11 mouse cellular contexts compared by ENCODE assay signal in genomic region chr1:171272086-171272485, GRCm38 (mm10). TPM values are rescaled to one million over a fixed set of nuclear protein-coding genes. Genes with fewer than 3 reads are reported as not detected.
DNase-seq lines count a peak whose midpoint lies in the region; ATAC-seq and TF ChIP-seq lines count a peak whose summit lies in the region.
"Had no signal": no experiment of that assay in that cellular context is flagged by ENCODE, and none has a peak within 500 bp of the region (broad histone marks: within the 10 kb centered on the region; RNA-seq: fewer than 3 reads in every experiment).

No protein-coding gene starts in this region.

- 0 out of 2 replicates have a peak overlapping the region, but pooled peaks have one; percentile 90 for H3K4me3 ChIP-seq in lung, embryonic 14.5 days (ENCODE audit: low read depth, low read length)
- no peak overlapping the region for H3K4me3 ChIP-seq in lung, adult 2 months (replicated peaks; ENCODE audit: extremely low read depth, low read depth, low read length)
- H3K4me3 ChIP-seq in embryonic facial prominence, embryonic 14.5 days (ENCODE audit: low read depth, low read length) = no peak overlapping the region
- H3K4me3 ChIP-seq in neural tube, embryonic 15.5 days (replicated peaks) = 0 out of 2 replicates have a peak overlapping the region, but pooled peaks have one; percentile 61
- H3K4me3 ChIP-seq in midbrain, embryonic 14.5 days (replicated peaks; ENCODE audit: low read depth, low read length) = no peak overlapping the region
- H3K4me3 ChIP-seq: midbrain, embryonic 12.5 days had no signal

- no peaks in the 10 kb centered on the region for H3K27me3 ChIP-seq in lung, embryonic 14.5 days (ENCODE audit: insufficient read depth, low read length)
- H3K27me3 ChIP-seq in embryonic facial prominence, embryonic 14.5 days (replicated peaks; ENCODE audit: control insufficient read depth, insufficient read depth, low read length) = no peaks in the 10 kb centered on the region
- H3K27me3 ChIP-seq in neural tube, embryonic 15.5 days (replicated peaks) = no peaks in the 10 kb centered on the region
- no peaks in the 10 kb centered on the region for H3K27me3 ChIP-seq in midbrain, embryonic 14.5 days (ENCODE audit: control insufficient read depth, insufficient read depth, low read length)
- H3K27me3 ChIP-seq: midbrain, embryonic 12.5 days had no signal

- H3K9me3 ChIP-seq in lung, embryonic 14.5 days (ENCODE audit: low read depth, low read length) = no peaks in the 10 kb centered on the region
- H3K9me3 ChIP-seq in embryonic facial prominence, embryonic 14.5 days (ENCODE audit: control insufficient read depth, low read length) = no peaks in the 10 kb centered on the region
- no peaks in the 10 kb centered on the region for H3K9me3 ChIP-seq in neural tube, embryonic 15.5 days (replicated peaks)
- no peaks in the 10 kb centered on the region for H3K9me3 ChIP-seq in midbrain, embryonic 14.5 days (ENCODE audit: control insufficient read depth, low read length)
- H3K9me3 ChIP-seq: midbrain, embryonic 12.5 days had no signal

- H3K9ac ChIP-seq in lung, embryonic 14.5 days = peak overlapping the region; percentile 1; the same call in 1 of the 2 replicates
- no peak overlapping the region for H3K9ac ChIP-seq in embryonic facial prominence, embryonic 14.5 days (ENCODE audit: low read depth, low read length)
- no peak overlapping the region for H3K9ac ChIP-seq in neural tube, embryonic 15.5 days (replicated peaks)
- H3K9ac ChIP-seq in midbrain, embryonic 14.5 days (replicated peaks; ENCODE audit: low read length) = no peak overlapping the region; the same call in 1 of the 2 replicates
- H3K9ac ChIP-seq: midbrain, embryonic 12.5 days had no signal

- ATAC-seq in lung, embryonic 14.5 days (ENCODE audit: insufficient read depth) = no peak
- no peak for ATAC-seq in embryonic facial prominence, embryonic 14.5 days (ENCODE audit: low read depth)
- ATAC-seq in neural tube, embryonic 15.5 days (ENCODE audit: low FRiP score) = no peak
- no peak for ATAC-seq in midbrain, embryonic 14.5 days (ENCODE audit: low FRiP score, low TSS enrichment)

- DNase-seq in heart, adult 11 months = peak; percentile 87
- no peak for DNase-seq in heart, postnatal 36 days
- no peak for DNase-seq in lung, embryonic 14.5 days
- DNase-seq in lung, adult 2 months = no peak
- DNase-seq in embryonic facial prominence, embryonic 14.5 days (ENCODE audit: low spot score) = no peak
- no peak for DNase-seq in midbrain, embryonic 14.5 days
- no peak for DNase-seq in yolk sac, embryonic 10.5 days (ENCODE audit: low spot score)
- DNase-seq: kidney, adult 2 months had no signal

- peak overlapping the region; percentile 96; the same call in 1 of the 2 replicates for H3K4me2 ChIP-seq in lung, embryonic 14.5 days
- H3K4me2 ChIP-seq in embryonic facial prominence, embryonic 14.5 days (ENCODE audit: low read depth, low read length) = peak overlapping the region; percentile 81; the same call in 1 of the 2 replicates
- peak overlapping the region; percentile 81; the same call in 1 of the 2 replicates for H3K4me2 ChIP-seq in neural tube, embryonic 15.5 days
- H3K4me2 ChIP-seq in midbrain, embryonic 14.5 days (ENCODE audit: low read length) = no peak overlapping the region; the same call in 1 of the 2 replicates
- H3K4me2 ChIP-seq: midbrain, embryonic 12.5 days had no signal

- no peak overlapping the region for H3K27ac ChIP-seq in lung, embryonic 14.5 days (ENCODE audit: low read depth)
- H3K27ac ChIP-seq in embryonic facial prominence, embryonic 14.5 days (replicated peaks; ENCODE audit: low read depth, low read length) = no peak overlapping the region
- H3K27ac ChIP-seq in neural tube, embryonic 15.5 days (replicated peaks) = no peak overlapping the region
- H3K27ac ChIP-seq in midbrain, embryonic 14.5 days (replicated peaks; ENCODE audit: low read depth, low read length) = no peak overlapping the region
- H3K27ac ChIP-seq: left cerebral cortex, adult 2 months; midbrain, embryonic 12.5 days had no signal

- intact Hi-C loops in heart, postnatal 36 days (cut with DNase I) = no loop called here

- no peak for TF ChIP-seq CTCF in lung, embryonic 14.5 days (IDR thresholded peaks at IDR 0.05; ENCODE audit: low read depth)
- TF ChIP-seq CTCF in lung, adult 2 months (IDR thresholded peaks at IDR 0.05; ENCODE audit: insufficient read depth, low read length) = no peak

- WGBS in lung, embryonic 14.5 days = 93% methylated on average over 3 of the region's 3 CpGs
- WGBS in lung, adult 2 months = 77% methylated on average over 3 of the region's 3 CpGs
- 93% methylated on average over 3 of the region's 3 CpGs for WGBS in embryonic facial prominence, embryonic 14.5 days
- 93% methylated on average over 3 of the region's 3 CpGs for WGBS in neural tube, embryonic 15.5 days
- WGBS in midbrain, embryonic 14.5 days = 90% methylated on average over 3 of the region's 3 CpGs

- no peak for TF ChIP-seq POLR2A in lung, adult 2 months (IDR thresholded peaks at IDR 0.05; ENCODE audit: borderline replicate concordance, extremely low read depth, low read depth, low read length)

- H3K36me3 ChIP-seq in lung, embryonic 14.5 days (ENCODE audit: insufficient read depth) = peaks cover 52% of the 10 kb centered on the region
- peaks cover 49% of the 10 kb centered on the region for H3K36me3 ChIP-seq in embryonic facial prominence, embryonic 14.5 days (ENCODE audit: control insufficient read depth, insufficient read depth, low read length)
- peaks cover 52% of the 10 kb centered on the region for H3K36me3 ChIP-seq in neural tube, embryonic 15.5 days
- peaks cover 51% of the 10 kb centered on the region for H3K36me3 ChIP-seq in midbrain, embryonic 14.5 days (ENCODE audit: control insufficient read depth, insufficient read depth, low read length)

- H3K4me1 ChIP-seq in lung, embryonic 14.5 days (ENCODE audit: insufficient read depth) = peaks cover 5% of the 10 kb centered on the region; the same call in 1 of the 2 replicates
- peaks cover 12% of the 10 kb centered on the region; the same call in 1 of the 2 replicates for H3K4me1 ChIP-seq in lung, adult 2 months (ENCODE audit: control insufficient read depth, insufficient read depth, low read length)
- H3K4me1 ChIP-seq in embryonic facial prominence, embryonic 14.5 days (ENCODE audit: control insufficient read depth, insufficient read depth, low read length) = peaks cover 12% of the 10 kb centered on the region; the same call in 1 of the 2 replicates
- peaks cover 26% of the 10 kb centered on the region for H3K4me1 ChIP-seq in neural tube, embryonic 15.5 days
- peaks cover 14% of the 10 kb centered on the region for H3K4me1 ChIP-seq in midbrain, embryonic 14.5 days (ENCODE audit: control insufficient read depth, insufficient read depth, low read length)

RNA-seq across cellular contexts. Expression of gene B4galt3, which starts 2.0 kb away (rescaled TPM):
- total RNA-seq in heart, postnatal 36 days (2021) = 10 to 100 TPM; 14.5 to 19.7 TPM
- 80.3 and 94.3 TPM in 2 replicates for polyA plus RNA-seq in lung, embryonic 14.5 days (2014; fragmentation: Nextera tagmentation; extraction: Ambion mirVana)
- polyA plus RNA-seq in lung, adult 2 months (2012; rRNA removed) = 72.0 and 75.8 TPM in 2 replicates
- polyA plus RNA-seq in embryonic facial prominence, embryonic 14.5 days (2014; fragmentation: Nextera tagmentation; extraction: Ambion mirVana) = 60.2 and 64.0 TPM in 2 replicates
- 90.6 and 97.6 TPM in 2 replicates for polyA plus RNA-seq in neural tube, embryonic 15.5 days (2015; fragmentation: Nextera tagmentation; extraction: Ambion mirVana)
- polyA plus RNA-seq in midbrain, embryonic 14.5 days (2014; fragmentation: Nextera tagmentation; extraction: Ambion mirVana) = 101 and 105 TPM in 2 replicates

RNA-seq across cellular contexts. Expression of gene Ppox, which starts 8.9 kb away (rescaled TPM):
- 10 to 100 TPM; 13.2 to 14.2 TPM for total RNA-seq in heart, postnatal 36 days (2021)
- 50.9 and 51.7 TPM in 2 replicates for polyA plus RNA-seq in lung, embryonic 14.5 days (2014; fragmentation: Nextera tagmentation; extraction: Ambion mirVana)
- polyA plus RNA-seq in lung, adult 2 months (2012; rRNA removed) = 40.6 and 49.0 TPM in 2 replicates
- polyA plus RNA-seq in embryonic facial prominence, embryonic 14.5 days (2014; fragmentation: Nextera tagmentation; extraction: Ambion mirVana) = 44.3 and 53.0 TPM in 2 replicates
- 42.7 and 48.0 TPM in 2 replicates for polyA plus RNA-seq in neural tube, embryonic 15.5 days (2015; fragmentation: Nextera tagmentation; extraction: Ambion mirVana)
- 43.2 and 46.8 TPM in 2 replicates for polyA plus RNA-seq in midbrain, embryonic 14.5 days (2014; fragmentation: Nextera tagmentation; extraction: Ambion mirVana)

RNA-seq across cellular contexts. Expression of gene Usp21, which starts 15.7 kb away (rescaled TPM):
- 10 to 100 TPM; 22.1 to 22.3 TPM for total RNA-seq in heart, postnatal 36 days (2021)
- polyA plus RNA-seq in lung, embryonic 14.5 days (2014; fragmentation: Nextera tagmentation; extraction: Ambion mirVana) = 73.9 and 86.0 TPM in 2 replicates
- 42.3 and 51.2 TPM in 2 replicates for polyA plus RNA-seq in lung, adult 2 months (2012; rRNA removed)
- 64.2 and 74.3 TPM in 2 replicates for polyA plus RNA-seq in embryonic facial prominence, embryonic 14.5 days (2014; fragmentation: Nextera tagmentation; extraction: Ambion mirVana)
- 87.4 and 91.6 TPM in 2 replicates for polyA plus RNA-seq in neural tube, embryonic 15.5 days (2015; fragmentation: Nextera tagmentation; extraction: Ambion mirVana)
- polyA plus RNA-seq in midbrain, embryonic 14.5 days (2014; fragmentation: Nextera tagmentation; extraction: Ambion mirVana) = 92.6 and 98.9 TPM in 2 replicates

RNA-seq across cellular contexts. Expression of gene Ndufs2, which starts 20.9 kb away (rescaled TPM):
- 1,000 to 10,000 TPM; 1,421 to 1,530 TPM for total RNA-seq in heart, postnatal 36 days (2021)
- 244 and 250 TPM in 2 replicates for polyA plus RNA-seq in lung, embryonic 14.5 days (2014; fragmentation: Nextera tagmentation; extraction: Ambion mirVana)
- polyA plus RNA-seq in lung, adult 2 months (2012; rRNA removed) = 78.8 and 118 TPM in 2 replicates
- 233 and 246 TPM in 2 replicates for polyA plus RNA-seq in embryonic facial prominence, embryonic 14.5 days (2014; fragmentation: Nextera tagmentation; extraction: Ambion mirVana)
- 237 and 260 TPM in 2 replicates for polyA plus RNA-seq in neural tube, embryonic 15.5 days (2015; fragmentation: Nextera tagmentation; extraction: Ambion mirVana)
- polyA plus RNA-seq in midbrain, embryonic 14.5 days (2014; fragmentation: Nextera tagmentation; extraction: Ambion mirVana) = 185 and 220 TPM in 2 replicates

RNA-seq across cellular contexts. Expression of gene Adamts4, which starts 21.9 kb away (rescaled TPM):
- under 1 TPM; 0.50 to 0.92 TPM for total RNA-seq in heart, postnatal 36 days (2021)
- 6.6 and 7.5 TPM in 2 replicates for polyA plus RNA-seq in lung, embryonic 14.5 days (2014; fragmentation: Nextera tagmentation; extraction: Ambion mirVana)
- polyA plus RNA-seq in lung, adult 2 months (2012; rRNA removed) = 1.2 and 1.3 TPM in 2 replicates
- polyA plus RNA-seq in embryonic facial prominence, embryonic 14.5 days (2014; fragmentation: Nextera tagmentation; extraction: Ambion mirVana) = 11.7 and 13.1 TPM in 2 replicates
- polyA plus RNA-seq in neural tube, embryonic 15.5 days (2015; fragmentation: Nextera tagmentation; extraction: Ambion mirVana) = 3.3 and 3.6 TPM in 2 replicates
- 3.3 and 4.1 TPM in 2 replicates for polyA plus RNA-seq in midbrain, embryonic 14.5 days (2014; fragmentation: Nextera tagmentation; extraction: Ambion mirVana)

Comparison
In these comparisons a context has a peak if more than half of its experiments do, and no peak if none do; other contexts are left out.
1. H3K4me3 ChIP-seq: peak in lung, embryonic 14.5 days (single experiment) and neural tube, embryonic 15.5 days (single experiment); none in lung, adult 2 months (single experiment), embryonic facial prominence, embryonic 14.5 days (single experiment) and midbrain, embryonic 14.5 days (single experiment).